Mouse (Mus musculus) embryonic facial prominence, embryonic 10.5 days (tissue): ENCODE data around the gene Hist1h1c. TPM values are rescaled to one million over a fixed set of nuclear protein-coding genes. Genes with fewer than 3 reads are reported as not detected.

Experiments
- DNase-seq: peaks from one replicate; pipeline ENCODE4 v3.0.0-alpha.2; 2017; ENCODE audit warnings: low spot score
- H3K27ac ChIP-seq: fragments of 300-500 bp; sonication (generic); replicated peaks from 2 replicates; pipeline ENCODE4 v1.5.1; 2016; ENCODE audit warnings: mild to moderate bottlenecking
- H3K27me3 ChIP-seq: fragments of 300-500 bp; sonication (generic); replicated peaks from 2 replicates; pipeline ENCODE4 v1.6.1; 2016; ENCODE audit warnings: low read depth, mild to moderate bottlenecking; ENCODE audit not compliant: poor library complexity, severe bottlenecking
- H3K36me3 ChIP-seq: fragments of 300-500 bp; sonication (generic); replicated peaks from 2 replicates; pipeline ENCODE4 v1.6.1; 2016; ENCODE audit warnings: mild to moderate bottlenecking, moderate library complexity
- H3K4me1 ChIP-seq: fragments of 300-500 bp; sonication (generic); 2 replicates; pipeline ENCODE4 v1.6.1; 2016
- H3K4me3 ChIP-seq: fragments of 300-500 bp; sonication (generic); 2 replicates; pipeline ENCODE4 v1.5.1; 2016; ENCODE audit warnings: mild to moderate bottlenecking, moderate library complexity
- H3K9me3 ChIP-seq: fragments of 300-500 bp; sonication (generic); 2 replicates; pipeline ENCODE4 v1.6.1; 2016; ENCODE audit warnings: mild to moderate bottlenecking
- WGBS: fragments of 180-500 bp; shearing (Covaris S2); methylation state at CpG from one replicate; pipeline ENCODE4 v1.1.7; 2016; 5-methylcytosine and 5-hydroxymethylcytosine counted together
- microRNA-seq: library from miRNA; unstranded; fragments of <30 nt; microRNA quantifications from one replicate; pipeline ENCODE4, GENCODE M21; 2017
- polyA plus RNA-seq: library from polyadenylated mRNA; unstranded; fragments of >200 nt; fragmentation: Nextera tagmentation; extraction: Ambion mirVana; gene quantifications from 2 replicates; pipeline ENCODE4 v1.2.1, GENCODE M21; 2016

Hist1h1c gene
- polyA plus RNA-seq, 1 experiment from 2014 or later = 9.2 TPM

GRCm38 (mm10) chr13:23778339-23778738 is 39.7 kb downstream of the Hist1h1c start:
- no peak for DNase-seq
- Histone ChIP-seq H3K9me3 (no peaks in the 10 kb centered on the region), H3K4me3 (no peak overlapping the region), H3K27me3 (no peaks in the 10 kb centered on the region), H3K36me3 (no peaks in the 10 kb centered on the region), H3K4me1 (no peaks in the 10 kb centered on the region), H3K27ac (no peak overlapping the region)
- WGBS = 92% methylated on average over 7 of the region's 7 CpGs

DNA sequence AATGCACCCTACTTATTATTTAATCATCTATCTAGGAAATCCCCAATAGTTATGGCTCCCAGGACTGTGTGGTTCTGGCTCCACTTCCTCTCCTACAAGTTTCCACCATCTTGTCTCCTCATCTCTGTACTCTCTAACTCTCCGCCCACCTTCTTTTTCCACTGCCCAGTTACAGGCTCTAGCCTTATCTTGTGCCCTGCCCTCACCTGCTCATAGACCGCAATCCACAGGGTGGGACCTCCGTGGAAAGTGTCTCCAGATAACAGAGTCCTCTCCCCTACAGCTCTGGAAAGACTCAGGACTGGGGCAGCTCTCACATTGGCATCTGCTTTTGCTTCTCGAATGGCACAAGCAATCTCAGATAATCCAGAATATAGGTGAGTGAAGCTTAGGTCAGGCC is 40.4 kb downstream of the Hist1h1c start:
- H3K27ac ChIP-seq = no peak overlapping the region
- DNase-seq = no peak
- H3K9me3 ChIP-seq = no peaks in the 10 kb centered on the region
- H3K27me3 ChIP-seq = no peaks in the 10 kb centered on the region
- no peaks in the 10 kb centered on the region for H3K4me1 ChIP-seq
- H3K4me3 ChIP-seq = no peak overlapping the region
- 90% methylated on average over 4 of the region's 4 CpGs for WGBS
- H3K36me3 ChIP-seq = no peaks in the 10 kb centered on the region

Small RNA genes within 50 kb of the gene (microRNA-seq; reads per million reads assigned to microRNA genes)
- not detected for gene Gm44314
- not detected for gene Gm44484

Other genes starting within 250 kb of the Hist1h1c start
- gene Btn2a2, start 250.0 kb upstream of the Hist1h1c start, polyA plus RNA-seq = 0.99 and 1.2 TPM in 2 replicates
- gene Hist1h4h, start 207.8 kb upstream of the Hist1h1c start, polyA plus RNA-seq = 2.7 and 3.0 TPM in 2 replicates
- gene Hist1h2af, start 204.9 kb upstream of the Hist1h1c start, polyA plus RNA-seq = 4.8 and 5.5 TPM in 2 replicates
- 6.5 and 7.7 TPM in 2 replicates for gene Hist1h3g, start 203.4 kb upstream of the Hist1h1c start, polyA plus RNA-seq
- 1.1 TPM in 2 replicates for gene Hist1h2bh, start 195.4 kb upstream of the Hist1h1c start, polyA plus RNA-seq
- 0.97 and 1.2 TPM in 2 replicates for gene Hist1h3f, start 194.8 kb upstream of the Hist1h1c start, polyA plus RNA-seq
- gene Hist1h4f, start 187.2 kb upstream of the Hist1h1c start, polyA plus RNA-seq = 1.00 and 1.2 TPM in 2 replicates
- gene Hist1h1d, start 185.5 kb upstream of the Hist1h1c start, polyA plus RNA-seq = 0.58 and 0.60 TPM in 2 replicates
- gene Hist1h3e, start 176.4 kb upstream of the Hist1h1c start, polyA plus RNA-seq = 5.8 and 6.8 TPM in 2 replicates
- 96.8 and 97.7 TPM in 2 replicates for gene Hist1h2ae, start 167.6 kb upstream of the Hist1h1c start, polyA plus RNA-seq
- gene Hist1h2bg, start 167.4 kb upstream of the Hist1h1c start, polyA plus RNA-seq = 7.0 and 9.8 TPM in 2 replicates
- 4.0 and 4.8 TPM in 2 replicates for gene Hist1h2bf, start 164.6 kb upstream of the Hist1h1c start, polyA plus RNA-seq
- gene Hist1h2ad, start 164.4 kb upstream of the Hist1h1c start, polyA plus RNA-seq = 0.97 and 3.8 TPM in 2 replicates
- gene Hist1h3d, start 163.0 kb upstream of the Hist1h1c start, polyA plus RNA-seq = 9.3 and 10.5 TPM in 2 replicates
- gene Hist1h4d, start 157.2 kb upstream of the Hist1h1c start, polyA plus RNA-seq = 97.2 and 97.7 TPM in 2 replicates
- gene Hist1h2be, start 117.7 kb upstream of the Hist1h1c start, polyA plus RNA-seq = 3.1 and 4.0 TPM in 2 replicates
- 18.4 and 19.5 TPM in 2 replicates for gene Hist1h1e, start 116.2 kb upstream of the Hist1h1c start, polyA plus RNA-seq
- gene Hist1h2ac, start 54.9 kb upstream of the Hist1h1c start, polyA plus RNA-seq = 0.91 and 1.3 TPM in 2 replicates
- gene Hist1h2bc, start 54.6 kb upstream of the Hist1h1c start, polyA plus RNA-seq = 19.0 and 20.3 TPM in 2 replicates
- 0.28 TPM in 1 of 2 replicates, not detected in the other for gene Hist1h1t, start 43.0 kb upstream of the Hist1h1c start, polyA plus RNA-seq
- gene Hist1h4c, start 40.4 kb upstream of the Hist1h1c start, polyA plus RNA-seq = 6.6 and 6.8 TPM in 2 replicates
- gene Hfe, start 28.0 kb upstream of the Hist1h1c start, polyA plus RNA-seq = 1.5 and 2.0 TPM in 2 replicates
- gene Hist1h3c, start 6.8 kb downstream of the Hist1h1c start, polyA plus RNA-seq = 8.6 and 10.0 TPM in 2 replicates
- gene Hist1h2bb, start 7.9 kb downstream of the Hist1h1c start, polyA plus RNA-seq = 1.9 and 2.9 TPM in 2 replicates
- 39.1 and 43.8 TPM in 2 replicates for gene Hist1h2ab, start 12.3 kb downstream of the Hist1h1c start, polyA plus RNA-seq
- 9.5 and 10.3 TPM in 2 replicates for gene Hist1h3b, start 13.5 kb downstream of the Hist1h1c start, polyA plus RNA-seq
- 2.8 and 7.1 TPM in 2 replicates for gene Hist1h4b, start 18.2 kb downstream of the Hist1h1c start, polyA plus RNA-seq
- gene Hist1h4a, start 22.4 kb downstream of the Hist1h1c start, polyA plus RNA-seq = 0.54 and 0.65 TPM in 2 replicates
- gene Hist1h3a, start 23.6 kb downstream of the Hist1h1c start, polyA plus RNA-seq = 4.7 and 5.0 TPM in 2 replicates
- gene Hist1h1a, start 24.9 kb downstream of the Hist1h1c start, polyA plus RNA-seq = 2.7 and 4.0 TPM in 2 replicates
- gene Trim38, start 31.1 kb downstream of the Hist1h1c start, polyA plus RNA-seq = 0.26 TPM in 1 of 2 replicates, not detected in the other
- not detected in 2 replicates for gene Slc17a2, start 68.2 kb downstream of the Hist1h1c start, polyA plus RNA-seq
- not detected in 2 replicates for gene Slc17a3, start 100.6 kb downstream of the Hist1h1c start, polyA plus RNA-seq
- gene Slc17a1, start 128.9 kb downstream of the Hist1h1c start, polyA plus RNA-seq = not detected in 2 replicates
- gene Slc17a4, start 176.2 kb downstream of the Hist1h1c start, polyA plus RNA-seq = not detected in 2 replicates
- not detected in 2 replicates for gene Hist1h2ba, start 195.3 kb downstream of the Hist1h1c start, polyA plus RNA-seq
- not detected in 2 replicates for gene Hist1h2aa, start 195.7 kb downstream of the Hist1h1c start, polyA plus RNA-seq